Mouse (Mus musculus): ENCODE data around the gene Sema4a. TPM values are rescaled to one million over a fixed set of nuclear protein-coding genes. Genes with fewer than 3 reads are reported as not detected.
A peak's percentile ranks its signal among the peaks of the same experiment; 100 is the strongest.

The Sema4a gene
- 28.8 and 31.1 TPM in 2 replicates for polyA plus RNA-seq (2015; fragmentation: Nextera tagmentation; extraction: Ambion mirVana)

- H3K4me3 ChIP-seq (replicated peaks): no peak within 1 kb of the TSS
- ATAC-seq: no peak
- no peaks in the 10 kb centered on the region for H3K9me3 ChIP-seq
- H3K36me3 ChIP-seq: no peaks in the 10 kb centered on the region
- H3K27me3 ChIP-seq: 0 out of 2 replicates have a peak, but pooled peaks cover 11% of the 10 kb centered on the region
- H3K27ac ChIP-seq: peak within 1 kb of the TSS; percentile 9; the same call in 1 of the 2 replicates
- H3K4me1 ChIP-seq (replicated peaks): peaks cover 35% of the 10 kb centered on the region
- H3K9ac ChIP-seq (replicated peaks): 0 out of 2 replicates have a peak within 1 kb of the TSS, but pooled peaks have one; percentile 39
- no peak within 1 kb of the TSS for H3K4me2 ChIP-seq (replicated peaks)
- 40% methylated on average over 12 of the region's 12 CpGs for WGBS
Measured at GRCm38 (mm10) chr3:88460983-88461696, at the start of gene Sema4a. Gene Sema4a (minus strand): TSS chr3:88461182.

GRCm38 (mm10) chr3:88509692-88510420, 48.9 kb upstream of the Sema4a start, which contains the start of gene Lmna:
Gene Lmna (minus strand): TSS chr3:88509956.
- Histone ChIP-seq H3K4me1 (replicated peaks) (peaks cover 42% of the 10 kb centered on the region), H3K9me3 (no peaks in the 10 kb centered on the region), H3K27ac (peak within 1 kb of the TSS; percentile 94), H3K4me3 (replicated peaks) (peak within 1 kb of the TSS; percentile 36), H3K36me3 (no peaks in the 10 kb centered on the region), H3K4me2 (replicated peaks) (peak within 1 kb of the TSS; percentile 57), H3K9ac (replicated peaks) (peak within 1 kb of the TSS; percentile 59), H3K27me3 (0 out of 2 replicates have a peak, but pooled peaks cover 8% of the 10 kb centered on the region)
- peak; percentile 99 for ATAC-seq
- WGBS: under 1% methylated on average over 31 of the region's 31 CpGs

GRCm38 (mm10) chr3:88509250-88509649, 48.3 kb upstream of the Sema4a start:
- Histone ChIP-seq H3K27ac (peak overlapping the region; percentile 94), H3K36me3 (no peaks in the 10 kb centered on the region), H3K27me3 (peaks cover 11% of the 10 kb centered on the region; the same call in 1 of the 2 replicates), H3K4me1 (replicated peaks) (peaks cover 42% of the 10 kb centered on the region), H3K4me3 (replicated peaks) (peak overlapping the region; percentile 36), H3K9me3 (no peaks in the 10 kb centered on the region), H3K9ac (replicated peaks) (peak overlapping the region; percentile 59), H3K4me2 (replicated peaks) (peak overlapping the region; percentile 57)
- ATAC-seq: peak; percentile 7
- 79% methylated on average over 3 of the region's 3 CpGs for WGBS

GRCm38 (mm10) chr3:88505765-88506164, 44.8 kb upstream of the Sema4a start:
- Histone ChIP-seq H3K4me2 (replicated peaks) (no peak overlapping the region), H3K9ac (replicated peaks) (no peak overlapping the region), H3K4me1 (replicated peaks) (peaks cover 47% of the 10 kb centered on the region), H3K9me3 (no peaks in the 10 kb centered on the region), H3K27ac (no peak overlapping the region), H3K27me3 (peaks cover 33% of the 10 kb centered on the region), H3K36me3 (no peaks in the 10 kb centered on the region), H3K4me3 (replicated peaks) (no peak overlapping the region)
- 56% methylated on average over 7 of the region's 7 CpGs for WGBS
- no peak for ATAC-seq

GRCm38 (mm10) chr3:88505081-88505480, 44.1 kb upstream of the Sema4a start:
- Histone ChIP-seq H3K9me3 (no peaks in the 10 kb centered on the region), H3K27ac (no peak overlapping the region), H3K4me1 (replicated peaks) (peaks cover 41% of the 10 kb centered on the region), H3K4me2 (replicated peaks) (no peak overlapping the region), H3K36me3 (no peaks in the 10 kb centered on the region), H3K9ac (replicated peaks) (no peak overlapping the region), H3K27me3 (peaks cover 35% of the 10 kb centered on the region), H3K4me3 (replicated peaks) (no peak overlapping the region)
- WGBS: 79% methylated on average over 6 of the region's 6 CpGs
- no peak for ATAC-seq

- no peak for ATAC-seq
- 53% methylated on average over 8 of the region's 8 CpGs for WGBS
- no peak overlapping the region for H3K27ac ChIP-seq
Measured at GRCm38 (mm10) chr3:88503881-88504746, 43.1 kb upstream of the Sema4a start.

GRCm38 (mm10) chr3:88503505-88503863, 42.5 kb upstream of the Sema4a start:
- 21% methylated on average over 4 of the region's 4 CpGs for WGBS
- ATAC-seq: no peak; the same call in 1 of the 2 replicates
- Histone ChIP-seq H3K4me2 (replicated peaks) (peak overlapping the region; percentile 94), H3K27me3 (peaks cover 35% of the 10 kb centered on the region), H3K4me1 (replicated peaks) (peaks cover 30% of the 10 kb centered on the region), H3K4me3 (replicated peaks) (peak overlapping the region; percentile 71), H3K36me3 (no peaks in the 10 kb centered on the region), H3K9me3 (no peaks in the 10 kb centered on the region), H3K27ac (0 out of 2 replicates have a peak overlapping the region, but pooled peaks have one; percentile 40), H3K9ac (replicated peaks) (peak overlapping the region; percentile 84; the same call in 1 of the 2 replicates)

More at GRCm38 (mm10) chr3:88503881-88504746, 43.1 kb upstream of the Sema4a start:
- Histone ChIP-seq H3K4me2 (replicated peaks) (no peak overlapping the region), H3K36me3 (no peaks in the 10 kb centered on the region), H3K27me3 (peaks cover 35% of the 10 kb centered on the region), H3K9me3 (no peaks in the 10 kb centered on the region), H3K4me3 (replicated peaks) (no peak overlapping the region), H3K4me1 (replicated peaks) (peaks cover 31% of the 10 kb centered on the region), H3K9ac (replicated peaks) (no peak overlapping the region)

- peak overlapping the region; percentile 71 for H3K4me3 ChIP-seq (replicated peaks)
- peak overlapping the region; percentile 94 for H3K4me2 ChIP-seq (replicated peaks)
- H3K9me3 ChIP-seq: no peaks in the 10 kb centered on the region
- peaks cover 33% of the 10 kb centered on the region for H3K27me3 ChIP-seq
- peak; percentile 94 for ATAC-seq
- H3K9ac ChIP-seq (replicated peaks): peak overlapping the region; percentile 84
- peak overlapping the region; percentile 40; the same call in 1 of the 2 replicates for H3K27ac ChIP-seq
- under 1% methylated on average over 55 of the region's 55 CpGs for WGBS
- H3K4me1 ChIP-seq (replicated peaks): peaks cover 30% of the 10 kb centered on the region
- H3K36me3 ChIP-seq: no peaks in the 10 kb centered on the region
Measured at GRCm38 (mm10) chr3:88502641-88503504, 41.9 kb upstream of the Sema4a start.

GRCm38 (mm10) chr3:88502031-88502571, 41.1 kb upstream of the Sema4a start:
- Histone ChIP-seq H3K27me3 (peaks cover 32% of the 10 kb centered on the region), H3K36me3 (no peaks in the 10 kb centered on the region), H3K9me3 (no peaks in the 10 kb centered on the region)

GRCm38 (mm10) chr3:88501366-88502030, 40.5 kb upstream of the Sema4a start:
- Histone ChIP-seq H3K27me3 (peaks cover 32% of the 10 kb centered on the region), H3K4me1 (replicated peaks) (peaks cover 30% of the 10 kb centered on the region), H3K4me3 (replicated peaks) (peak overlapping the region; percentile 71), H3K9ac (replicated peaks) (0 out of 2 replicates have a peak overlapping the region, but pooled peaks have one; percentile 84), H3K27ac (no peak overlapping the region), H3K9me3 (no peaks in the 10 kb centered on the region), H3K4me2 (replicated peaks) (peak overlapping the region; percentile 94), H3K36me3 (no peaks in the 10 kb centered on the region)
- ATAC-seq: no peak
- WGBS: 54% methylated on average over 6 of the region's 6 CpGs

More at GRCm38 (mm10) chr3:88502031-88502571, 41.1 kb upstream of the Sema4a start:
- peak overlapping the region; percentile 71 for H3K4me3 ChIP-seq (replicated peaks)
- no peak overlapping the region for H3K27ac ChIP-seq
- H3K9ac ChIP-seq (replicated peaks): peak overlapping the region; percentile 84
- ATAC-seq: no peak
- H3K4me2 ChIP-seq (replicated peaks): peak overlapping the region; percentile 94
- WGBS: 19% methylated on average over 11 of the region's 11 CpGs
- peaks cover 30% of the 10 kb centered on the region for H3K4me1 ChIP-seq (replicated peaks)
